Mouse (Mus musculus) heart, adult 2 months (tissue): ENCODE results near the gene Ell2.

Experiments
- CTCF ChIP-seq: fragments of 200-600 bp; IDR thresholded peaks from 2 replicates; pipeline ENCODE4 v1.8.1; 2022; ENCODE audit warnings: antibody characterized with exemption, mild to moderate bottlenecking, moderate library complexity
- EP300 ChIP-seq: fragments of 200-500 bp; IDR thresholded peaks from 2 replicates; pipeline ENCODE4 v1.6.1; 2011; ENCODE audit warnings: low read depth, low read length, control low read depth; ENCODE audit not compliant: insufficient read depth

DNA sequence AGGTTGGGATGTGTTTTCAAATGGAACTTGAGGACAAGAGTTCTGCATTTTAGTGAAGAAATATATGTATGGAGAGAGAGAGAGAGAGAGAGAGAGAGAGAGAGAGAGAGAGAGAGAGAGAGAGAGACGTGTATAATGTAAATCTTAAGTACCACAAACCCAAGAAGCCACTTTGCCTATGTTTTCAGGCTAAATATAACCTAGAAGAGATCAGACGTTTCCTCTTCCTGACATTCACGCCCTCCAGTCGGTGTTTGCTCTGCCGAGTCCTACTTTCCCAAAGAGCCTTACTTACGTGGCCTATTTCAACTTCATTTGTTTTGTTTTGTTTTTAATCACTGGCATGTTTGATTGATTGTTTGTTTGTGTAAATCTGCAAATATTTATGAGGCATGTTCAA lies 32.0 kb downstream of the Ell2 start:
- TF ChIP-seq CTCF = no peak
- TF ChIP-seq EP300 = no peak
